Mouse (Mus musculus): ENCODE data around the gene Pyroxd2. TPM values are rescaled to one million over a fixed set of nuclear protein-coding genes. Genes with fewer than 3 reads are reported as not detected.

Pyroxd2 gene
- total RNA-seq, 2 experiments from 2014 or later, result 1.6 to 2.3 TPM

DNA sequence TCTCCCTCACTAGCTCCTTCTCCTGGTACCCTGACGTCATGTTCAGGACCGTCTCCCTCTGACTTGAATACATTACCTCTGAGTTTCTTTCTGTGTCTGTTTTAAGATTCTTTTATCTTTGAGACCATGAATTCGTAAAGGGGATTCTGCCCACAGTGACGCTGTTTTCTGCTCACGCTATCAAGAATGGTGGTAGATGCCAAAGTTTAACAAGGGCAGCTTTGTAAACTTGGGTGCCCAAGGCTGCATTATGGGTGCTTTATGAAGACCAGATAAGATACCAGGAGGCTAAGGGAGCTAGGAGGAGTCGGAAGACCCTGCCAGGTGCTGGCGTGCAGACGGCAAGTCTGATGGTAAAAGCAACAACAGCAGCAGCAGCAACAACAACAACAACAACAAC lies 5.9 kb downstream of the Pyroxd2 start:
- DNase-seq (ENCODE audit: extremely low spot score in 1 of 2, low spot score in 1 of 2), result no peak

DNA sequence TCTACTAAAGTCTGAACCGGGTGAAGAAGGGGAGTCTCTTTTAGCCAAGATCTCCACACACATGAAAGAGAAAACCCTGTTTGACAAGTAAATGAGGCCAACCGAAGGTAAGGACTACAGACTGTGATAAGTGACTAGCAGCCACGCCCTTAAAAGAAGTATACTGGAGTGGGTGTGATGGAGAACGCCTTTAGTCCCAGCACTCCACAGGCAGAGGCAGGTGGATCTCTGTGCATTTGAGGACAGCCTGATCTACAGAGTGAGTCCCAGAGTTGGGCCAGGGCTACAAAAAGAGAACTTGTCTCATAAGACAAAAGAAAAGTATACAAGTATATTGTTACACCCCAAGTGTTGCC lies 6.7 kb downstream of the Pyroxd2 start:
- DNase-seq (ENCODE audit: extremely low spot score in 1 of 2, low spot score in 1 of 2), result no peak

DNA sequence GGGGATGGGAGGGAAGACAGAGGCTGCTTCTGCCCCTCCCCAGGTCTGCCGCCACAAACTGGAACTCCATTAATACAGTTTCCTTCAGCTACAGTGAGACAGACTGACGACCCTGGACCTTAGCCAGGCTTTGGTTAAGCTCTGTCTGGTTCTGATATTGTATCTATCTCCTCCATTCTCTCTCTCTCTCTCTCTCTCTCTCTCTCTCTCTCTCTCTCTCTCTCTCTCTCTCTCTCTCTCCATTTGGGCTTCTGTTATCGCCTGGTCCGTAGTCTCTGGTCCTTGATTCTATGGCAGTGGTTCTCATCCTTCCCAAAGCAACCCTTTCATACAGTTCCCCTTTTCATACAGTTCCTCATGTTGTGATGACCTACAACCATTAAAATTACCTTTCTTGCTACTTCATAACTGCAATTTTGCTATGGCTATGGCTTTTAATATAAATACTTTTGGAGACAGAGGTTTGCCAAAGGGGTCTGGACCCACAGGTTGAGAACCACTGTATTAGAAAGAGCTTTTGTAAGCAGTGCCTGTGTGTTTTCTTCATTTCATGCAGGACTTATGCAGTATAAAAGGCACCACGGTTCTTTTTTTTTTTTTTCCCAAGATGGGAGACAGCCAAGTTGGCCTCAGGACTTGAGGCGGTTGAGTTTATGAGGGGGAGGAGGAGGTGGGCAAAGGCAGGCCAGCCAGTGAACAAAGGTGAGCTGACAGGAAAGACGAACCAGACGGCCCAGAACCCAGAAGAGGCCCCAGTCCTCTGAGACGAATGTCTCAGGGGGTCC lies 7.3 kb downstream of the Pyroxd2 start:
- no peak for DNase-seq (ENCODE audit: extremely low spot score in 1 of 2, low spot score in 1 of 2)

DNA sequence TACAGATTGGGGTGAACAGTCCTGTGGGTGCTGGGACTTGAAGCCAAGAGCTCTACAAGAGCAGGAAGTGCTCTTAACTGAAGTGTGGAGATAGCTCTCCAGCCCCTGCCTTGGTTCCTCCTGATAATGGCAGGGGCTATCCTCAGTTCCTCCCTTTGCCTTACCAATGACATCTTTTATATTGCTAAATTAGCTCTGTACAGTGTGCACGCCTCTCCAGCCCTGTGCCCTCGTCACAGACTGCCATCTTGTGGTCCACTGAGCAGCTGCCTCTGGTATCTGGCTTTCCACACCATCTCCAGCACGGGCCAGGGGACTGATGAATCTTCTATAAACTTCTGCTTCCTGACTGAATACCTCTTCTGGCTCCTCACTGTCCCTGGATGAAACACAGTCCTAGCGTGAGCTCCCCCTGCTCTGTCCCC lies 8.4 kb downstream of the Pyroxd2 start:
- DNase-seq (ENCODE audit: extremely low spot score in 1 of 2, low spot score in 1 of 2), result peak in 1 of 2 experiments; percentile 56

DNA sequence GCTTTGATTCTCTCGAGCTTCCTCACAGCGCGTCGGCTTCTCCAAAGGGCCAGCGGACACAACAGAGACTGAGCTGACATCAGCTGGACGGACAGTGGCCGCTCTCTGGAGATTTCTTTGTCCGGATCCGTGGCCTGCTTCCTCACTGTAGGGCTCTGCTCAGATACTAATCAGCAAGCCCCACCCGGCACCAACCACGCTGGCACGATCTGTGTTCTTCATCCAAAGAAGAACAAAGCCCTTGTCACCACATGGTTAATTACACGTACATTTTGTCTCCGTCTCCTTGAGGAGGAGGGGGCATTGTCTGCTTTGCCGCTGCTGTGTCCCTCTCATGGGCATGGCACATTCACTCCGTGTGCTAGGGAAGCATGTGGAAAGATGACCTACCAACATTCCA lies 9.3 kb downstream of the Pyroxd2 start:
- no peak for DNase-seq (ENCODE audit: extremely low spot score in 1 of 2, low spot score in 1 of 2)

DNA sequence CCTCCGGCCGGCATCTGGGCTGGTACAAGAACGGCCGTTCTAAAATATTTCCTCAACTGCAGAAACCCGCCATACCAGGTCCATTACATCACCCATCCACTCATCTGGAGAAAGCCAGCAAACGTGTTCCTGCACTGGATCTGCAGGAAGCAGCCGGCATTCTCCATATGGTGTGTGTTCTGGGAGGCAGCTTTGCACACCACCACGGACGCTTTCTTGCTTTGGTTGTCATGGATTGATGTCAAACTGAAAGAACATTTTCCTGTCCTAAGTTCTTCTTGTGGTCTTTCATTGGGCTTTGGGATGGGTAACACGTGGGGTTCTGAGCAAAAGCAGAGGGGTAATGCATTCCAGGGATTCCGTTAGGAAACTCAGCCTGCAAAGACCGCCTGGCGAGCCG lies 10.7 kb downstream of the Pyroxd2 start:
- DNase-seq (ENCODE audit: extremely low spot score in 1 of 2, low spot score in 1 of 2), result peak in 1 of 2 experiments; percentile 34

DNA sequence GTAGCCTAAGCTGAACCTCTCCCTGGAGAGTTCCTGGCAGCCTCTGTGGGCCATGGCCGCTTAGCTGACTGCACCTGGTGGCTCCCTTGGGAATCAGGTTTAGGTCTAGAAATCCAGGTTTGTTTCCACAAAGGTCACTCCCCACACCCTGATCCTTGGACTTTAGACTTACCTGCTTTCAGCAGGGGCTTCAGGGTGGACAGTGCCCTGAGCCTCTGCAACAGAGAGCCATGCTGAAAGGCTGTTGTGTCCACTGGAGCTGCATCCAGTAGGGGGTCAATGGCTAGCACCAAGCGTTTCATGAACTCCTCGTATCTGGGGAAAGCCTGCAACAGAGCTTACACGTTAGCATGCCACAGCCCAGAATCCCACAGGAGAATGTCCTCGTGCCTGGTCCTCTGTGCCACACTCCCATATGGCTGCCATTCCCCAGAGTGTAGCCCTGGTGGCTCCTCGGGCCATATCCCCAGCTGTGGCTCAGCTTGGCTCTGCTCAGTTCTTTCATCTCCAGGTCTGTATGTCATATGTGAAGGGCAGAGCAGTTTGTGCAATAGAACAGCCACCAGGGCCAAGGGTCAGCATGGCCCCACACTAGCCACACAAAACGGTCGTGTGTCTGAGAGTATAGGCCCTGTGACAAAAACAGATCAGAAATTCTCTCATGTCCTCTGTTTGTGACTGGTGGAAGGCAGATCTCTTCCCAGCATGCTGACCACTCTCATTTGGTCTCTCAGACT lies 12.2 kb downstream of the Pyroxd2 start:
- no peak for DNase-seq (ENCODE audit: extremely low spot score in 1 of 2, low spot score in 1 of 2)

DNA sequence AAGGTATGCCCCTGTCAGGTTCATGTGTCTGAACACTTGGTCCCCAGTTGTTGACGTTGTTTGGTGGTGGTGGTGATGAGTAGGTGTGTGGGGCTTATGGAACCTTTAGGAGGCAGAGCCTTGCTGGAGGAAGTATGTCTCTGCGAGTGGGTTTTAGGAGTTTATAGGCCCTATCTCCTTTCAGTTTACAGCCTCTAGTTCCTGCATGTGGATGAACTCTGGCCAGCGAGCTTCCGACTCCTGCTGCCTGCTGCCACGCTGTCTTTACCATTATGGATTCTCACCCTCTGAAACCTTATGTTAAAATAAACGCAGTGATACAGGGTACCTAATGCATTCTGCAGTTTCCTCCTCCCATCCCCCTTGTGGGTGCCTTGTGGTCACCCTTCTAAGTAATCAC lies 12.8 kb downstream of the Pyroxd2 start:
- no peak for DNase-seq (ENCODE audit: extremely low spot score in 1 of 2, low spot score in 1 of 2)

DNA sequence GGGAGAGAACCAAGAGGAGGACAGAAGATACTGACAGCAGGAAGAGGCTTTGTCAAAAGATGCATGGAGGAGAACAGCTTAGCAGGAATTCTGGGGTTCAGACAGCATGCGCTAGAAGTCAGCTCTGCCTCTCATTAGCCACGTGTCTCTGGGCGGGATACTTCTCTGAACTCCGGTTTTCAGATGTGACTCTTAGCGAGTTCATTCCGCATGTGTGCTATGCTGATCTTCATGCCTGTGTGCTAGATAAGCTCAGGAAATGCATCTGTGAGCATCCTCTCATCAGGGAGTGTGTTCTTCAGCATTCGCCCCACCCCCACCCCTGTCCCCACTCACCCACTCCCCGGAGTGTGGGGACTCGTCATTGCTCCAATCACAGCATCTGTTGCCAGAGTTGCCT lies 14.8 kb downstream of the Pyroxd2 start:
- no peak for DNase-seq (ENCODE audit: extremely low spot score in 1 of 2, low spot score in 1 of 2)

DNA sequence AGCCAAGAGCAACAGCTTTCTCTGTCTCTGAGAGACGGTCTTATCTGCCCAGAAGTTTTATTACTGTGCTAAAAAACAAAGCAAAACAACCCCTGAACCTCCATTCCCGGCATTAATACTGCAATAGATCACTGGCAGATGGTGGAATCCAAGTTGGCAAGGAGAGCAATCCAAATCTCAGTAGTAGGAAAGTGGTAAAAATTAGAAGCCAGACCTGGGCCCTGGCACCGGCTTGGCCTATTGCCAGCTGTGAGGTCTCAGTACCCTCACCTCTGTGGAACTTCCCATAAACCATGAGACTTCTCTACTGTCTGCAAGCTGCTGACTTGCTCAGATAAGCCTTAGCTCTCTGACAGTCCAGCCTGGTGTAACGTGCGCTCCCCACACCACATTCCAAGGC lies 17.6 kb downstream of the Pyroxd2 start:
- no peak for DNase-seq (ENCODE audit: extremely low spot score in 1 of 2, low spot score in 1 of 2)

DNA sequence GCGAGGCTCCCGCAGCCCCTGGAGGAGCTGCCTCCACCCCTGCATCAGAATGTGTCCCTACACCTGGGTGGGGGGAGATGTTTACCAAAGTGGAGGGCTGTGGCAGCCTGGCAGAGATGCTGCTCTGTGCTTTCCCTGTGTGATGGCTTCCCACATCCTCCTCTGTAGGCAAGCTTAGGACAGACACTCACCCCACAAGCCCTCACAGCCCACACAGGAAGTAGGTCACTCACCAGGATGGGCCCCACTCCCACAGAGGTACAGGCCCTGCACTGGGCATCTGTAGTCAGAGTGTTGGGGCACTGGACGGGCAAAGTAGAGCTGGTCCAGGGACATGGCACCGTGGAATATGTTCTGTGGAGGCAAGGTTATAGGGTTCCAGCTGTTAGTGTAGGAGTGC lies 25.2 kb downstream of the Pyroxd2 start:
- no peak for DNase-seq (ENCODE audit: extremely low spot score in 1 of 2, low spot score in 1 of 2)

DNA sequence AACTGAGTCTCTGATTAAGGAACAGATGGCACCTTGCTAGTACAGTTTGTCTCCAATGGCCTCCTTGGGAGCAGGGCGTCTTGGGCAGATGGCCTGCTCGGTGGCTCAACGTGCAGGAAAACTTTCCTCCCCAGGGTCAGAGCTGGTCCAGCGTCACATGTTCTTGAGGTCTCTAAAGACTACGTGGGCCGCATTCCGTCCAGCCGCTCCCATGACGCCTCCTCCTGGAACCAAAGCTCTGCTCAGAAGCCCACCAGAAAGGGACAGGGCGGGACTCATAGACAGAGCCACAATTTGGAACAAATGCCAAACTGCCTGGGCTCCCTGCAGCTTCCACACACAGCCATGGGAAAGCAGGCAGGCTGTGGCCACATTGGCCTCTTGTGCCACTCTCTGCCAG lies 25.8 kb downstream of the Pyroxd2 start:
- DNase-seq (ENCODE audit: extremely low spot score in 1 of 2, low spot score in 1 of 2), result no peak

DNA sequence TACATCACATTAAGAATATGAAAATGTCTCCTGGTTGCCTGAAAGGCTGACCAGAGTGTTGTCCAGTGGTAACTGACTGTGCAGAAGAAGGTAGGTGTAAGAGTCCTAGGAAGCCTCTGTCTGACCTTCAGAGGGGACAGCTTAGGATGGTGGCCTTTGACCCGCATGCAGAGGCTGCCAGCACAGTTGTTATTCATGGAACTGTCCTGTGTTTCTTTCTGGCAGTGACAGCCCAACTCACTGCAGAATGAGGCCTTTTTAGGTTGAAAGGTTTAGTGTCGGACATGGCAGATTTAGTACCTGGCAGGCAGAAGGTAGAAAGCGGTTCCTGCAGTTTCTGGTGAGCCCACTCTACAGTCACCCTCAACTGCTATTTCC lies 26.6 kb downstream of the Pyroxd2 start:
- no peak for DNase-seq (ENCODE audit: extremely low spot score in 1 of 2, low spot score in 1 of 2)

DNA sequence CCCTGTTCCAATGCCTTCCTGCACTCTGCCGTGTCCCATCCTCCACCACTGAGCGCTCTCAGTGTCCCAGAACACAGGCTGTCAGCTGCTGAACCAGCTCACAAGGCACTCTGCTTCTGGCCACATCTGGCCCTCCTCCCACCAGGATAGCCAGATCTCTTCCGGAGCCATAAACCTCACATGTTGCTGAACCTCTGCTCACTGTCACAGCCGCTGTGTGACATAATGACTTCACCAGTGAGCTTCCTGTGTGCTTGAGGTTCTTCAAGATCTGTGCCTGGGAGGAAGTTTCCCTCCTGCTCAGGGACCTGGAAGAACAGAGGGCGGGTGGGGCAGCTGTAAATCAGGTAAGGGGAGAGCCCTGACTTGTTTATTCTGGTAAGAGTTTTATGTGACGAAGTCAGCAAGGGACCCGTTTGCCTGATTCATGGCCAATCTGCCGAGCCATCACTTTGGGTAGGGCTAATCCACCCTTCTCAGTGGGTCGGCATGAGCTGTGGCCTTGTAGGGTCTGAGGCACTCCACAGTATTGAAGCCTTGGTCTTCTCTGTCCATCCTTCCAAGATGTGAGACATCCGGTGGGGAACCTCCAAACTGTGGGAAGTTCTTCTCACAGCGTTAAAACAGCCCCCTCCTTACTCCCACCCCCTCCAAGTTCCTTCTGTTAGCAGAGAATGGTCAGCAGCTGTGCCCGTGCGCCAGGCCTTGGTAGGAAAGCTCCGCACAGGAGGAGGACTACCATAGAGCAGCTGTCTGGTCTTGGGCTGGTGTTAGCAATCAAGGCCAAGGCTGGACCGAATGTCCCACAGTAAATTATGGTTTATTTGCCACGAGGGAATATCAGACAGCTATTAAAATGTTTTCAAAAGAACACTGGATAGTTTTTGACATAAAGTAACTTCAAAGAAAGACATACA lies 27.3 kb downstream of the Pyroxd2 start:
- no peak for DNase-seq (ENCODE audit: extremely low spot score in 1 of 2, low spot score in 1 of 2)

DNA sequence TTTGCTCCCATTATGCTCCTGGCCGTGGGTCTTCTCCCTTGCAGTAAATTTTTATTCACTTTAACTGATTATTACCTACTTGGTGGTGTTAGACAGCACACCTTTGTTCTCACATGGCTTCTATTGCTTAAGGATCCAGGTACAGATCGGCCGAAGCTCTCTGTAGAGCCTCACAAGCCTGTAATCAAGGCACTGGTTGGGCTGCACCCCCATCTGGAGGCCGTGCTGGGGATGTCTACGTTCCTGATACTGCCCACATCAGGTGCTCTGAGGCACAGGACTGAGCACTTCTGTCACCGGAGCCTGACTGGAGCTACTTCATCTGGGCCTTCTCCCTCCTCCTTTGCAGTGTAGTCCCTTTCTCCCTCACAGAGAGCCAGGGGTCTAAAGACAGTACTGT lies 29.3 kb downstream of the Pyroxd2 start:
- DNase-seq (ENCODE audit: extremely low spot score in 1 of 2, low spot score in 1 of 2), result no peak

DNA sequence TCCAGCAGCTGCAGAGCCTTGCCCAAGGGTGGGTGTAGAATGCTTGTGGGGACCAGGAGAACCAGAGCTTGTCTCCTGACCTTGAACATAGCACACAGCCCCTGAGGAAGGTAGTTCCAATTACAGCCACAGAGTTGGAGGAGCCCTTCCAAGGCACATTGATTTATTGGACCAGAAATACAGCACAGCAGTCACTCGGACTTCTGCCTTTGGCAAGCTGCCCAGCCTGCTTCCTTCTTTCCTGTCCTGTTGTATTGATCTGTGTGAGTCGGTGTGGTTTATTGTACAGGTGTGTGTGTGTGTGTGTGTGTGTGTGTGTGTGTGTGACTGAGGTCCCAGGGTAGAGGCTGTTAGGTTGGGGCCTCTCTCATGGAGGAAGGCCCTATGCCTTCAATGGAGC lies 30.1 kb downstream of the Pyroxd2 start:
- DNase-seq (ENCODE audit: extremely low spot score in 1 of 2, low spot score in 1 of 2), result no peak

DNA sequence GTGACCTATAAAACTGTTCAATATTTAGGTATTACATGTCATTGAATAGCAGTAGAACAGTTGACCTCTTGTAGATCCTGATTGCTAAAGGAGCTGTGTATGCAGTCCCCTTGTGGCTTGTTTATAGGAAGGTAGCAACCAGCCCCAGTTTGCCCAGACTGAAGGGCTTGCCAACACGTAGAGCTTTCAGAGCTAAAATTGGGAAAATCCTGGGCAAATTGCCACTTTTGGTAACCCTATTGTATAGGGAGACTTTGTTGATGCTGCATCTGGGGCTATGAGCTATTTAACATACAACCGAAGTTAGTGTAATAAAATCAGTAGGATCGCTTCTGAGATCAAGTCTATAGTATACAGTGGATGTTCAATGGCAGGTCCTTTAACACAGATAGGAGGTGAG lies 34.5 kb downstream of the Pyroxd2 start:
- no peak for DNase-seq (ENCODE audit: extremely low spot score in 1 of 2, low spot score in 1 of 2)

DNA sequence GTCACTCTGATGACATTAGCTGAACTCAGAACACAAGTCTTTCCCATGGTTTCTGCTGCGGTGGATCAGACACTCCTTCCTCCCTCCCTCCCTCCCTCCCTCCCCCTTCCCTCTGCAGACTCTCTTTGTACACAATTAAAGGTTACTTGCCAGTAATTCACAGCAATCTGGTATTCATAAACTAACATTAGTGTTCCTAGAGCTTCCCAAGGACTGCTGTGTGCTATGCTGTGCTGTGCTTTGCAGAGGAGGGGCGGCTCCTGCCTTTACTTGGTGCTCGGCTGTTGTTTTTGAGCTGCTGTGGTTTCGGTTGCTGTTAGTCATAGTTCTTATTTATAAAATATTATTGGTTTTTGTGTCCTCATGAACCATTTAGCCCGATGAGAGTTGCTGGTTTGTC lies 34.9 kb downstream of the Pyroxd2 start:
- no peak for DNase-seq (ENCODE audit: extremely low spot score in 1 of 2, low spot score in 1 of 2)

DNA sequence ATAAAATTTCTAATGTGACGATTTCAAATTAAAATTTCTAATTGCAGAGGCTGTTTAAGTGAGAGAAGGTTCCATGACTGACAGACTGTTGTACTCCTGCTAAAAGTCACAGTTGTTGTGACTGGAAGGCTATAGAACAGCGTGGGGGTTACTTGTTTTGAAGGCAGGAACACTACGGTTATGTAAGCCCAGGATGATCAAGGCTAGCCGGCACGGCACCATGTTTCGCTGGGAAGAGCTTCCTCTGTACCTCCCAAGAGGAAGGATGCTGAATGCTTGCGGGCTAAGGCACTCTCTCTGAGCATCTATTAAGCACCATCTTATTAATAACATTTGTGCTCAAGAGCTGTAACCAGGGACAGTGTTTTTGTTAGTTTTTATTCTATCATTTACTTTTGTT lies 36.1 kb downstream of the Pyroxd2 start:
- DNase-seq (ENCODE audit: extremely low spot score in 1 of 2, low spot score in 1 of 2), result peak in 1 of 2 experiments; percentile 31

DNA sequence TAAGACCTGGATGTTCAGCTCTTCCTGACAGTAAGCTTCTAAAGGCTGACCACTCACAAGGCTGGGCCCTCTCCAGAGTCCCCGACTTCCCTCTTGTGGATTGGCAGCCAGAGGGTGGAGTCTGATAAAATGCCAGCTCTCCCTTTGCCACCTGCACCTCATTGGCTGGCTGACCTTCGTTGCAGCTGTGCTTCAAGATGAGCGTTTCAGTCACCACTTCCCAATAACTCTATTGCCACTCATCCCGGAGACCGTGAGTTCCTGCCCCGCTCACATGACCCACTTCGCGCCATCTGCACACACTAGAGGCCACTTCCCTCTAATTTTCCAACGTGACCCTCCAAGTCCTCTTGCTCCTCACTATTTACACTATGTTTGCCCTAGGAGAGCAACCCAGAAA lies 38.8 kb downstream of the Pyroxd2 start:
- no peak for DNase-seq (ENCODE audit: extremely low spot score in 1 of 2, low spot score in 1 of 2)

DNA sequence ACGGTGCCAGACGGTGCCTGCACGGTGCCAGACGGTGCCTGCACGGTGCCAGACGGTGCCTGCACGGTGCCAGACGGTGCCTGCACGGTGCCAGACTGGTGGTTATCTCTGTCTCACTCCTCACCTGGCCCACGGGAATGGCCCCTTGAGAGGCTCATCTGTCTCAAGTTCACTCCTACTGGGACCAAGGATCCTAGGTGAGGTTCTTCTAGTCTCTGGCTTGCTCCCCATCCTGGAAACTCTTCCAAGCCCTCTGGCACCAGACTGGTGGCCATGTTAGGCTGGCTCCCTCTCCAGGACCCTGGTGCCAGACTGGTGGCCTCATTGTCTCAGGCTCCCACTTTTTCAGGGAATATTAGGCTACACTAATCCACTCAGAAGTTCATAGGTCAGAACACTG lies 53.1 kb downstream of the Pyroxd2 start:
- DNase-seq (ENCODE audit: extremely low spot score in 1 of 2, low spot score in 1 of 2), result no peak
